In the genomic region with DNA sequence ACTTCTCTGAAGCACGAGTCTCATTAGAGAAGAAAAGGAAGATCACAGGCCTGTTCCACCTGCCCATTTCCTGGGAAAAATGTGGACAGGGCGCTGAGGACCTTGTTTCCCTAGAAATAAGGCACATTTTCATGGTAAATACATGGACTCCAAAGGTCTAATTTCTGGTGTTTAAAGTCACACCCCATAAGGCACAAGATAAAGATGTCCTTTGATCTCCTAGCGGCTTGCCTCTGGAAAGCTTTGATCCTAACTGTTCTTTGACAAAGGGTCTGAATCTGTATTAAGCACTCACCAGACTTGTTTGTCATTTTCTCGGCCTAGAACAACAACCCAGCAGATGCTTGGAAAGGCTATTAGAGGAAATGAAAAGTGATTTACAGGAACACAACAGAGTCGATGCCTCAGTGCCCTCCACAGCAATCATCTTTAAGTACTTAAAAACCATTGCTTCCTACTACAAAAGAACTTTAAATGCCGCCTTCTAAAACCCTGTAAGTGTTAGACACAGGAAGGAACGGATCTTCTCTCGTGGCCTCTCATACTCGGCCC, we compare ENCODE assay signal across 20 mouse cellular contexts.
DNase-seq lines count a peak whose midpoint lies in the region; ATAC-seq and TF ChIP-seq lines count a peak whose summit lies in the region.
"Had no signal": no experiment of that assay in that cellular context is flagged by ENCODE, and none has a peak within 500 bp of the region (broad histone marks: within the 10 kb centered on the region; RNA-seq: fewer than 3 reads in every experiment).

No protein-coding gene starts in this region.

- no peak overlapping the region for H3K4me3 ChIP-seq in lung, embryonic 14.5 days (ENCODE audit: low read depth, low read length)
- H3K4me3 ChIP-seq in lung, adult 2 months (replicated peaks; ENCODE audit: extremely low read depth, low read depth, low read length) = no peak overlapping the region
- no peak overlapping the region for H3K4me3 ChIP-seq in intestine, embryonic 15.5 days (replicated peaks)
- H3K4me3 ChIP-seq in midbrain, embryonic 10.5 days = no peak overlapping the region
- H3K4me3 ChIP-seq: embryonic facial prominence, embryonic 15.5 days; forebrain, embryonic 15.5 days; hindbrain, embryonic 13.5 days; limb, embryonic 15.5 days; liver, embryonic 15.5 days; midbrain, embryonic 12.5 days had no signal

- ATAC-seq in lung, embryonic 14.5 days (ENCODE audit: insufficient read depth) = no peak
- ATAC-seq in intestine, embryonic 15.5 days = peak; percentile 39
- ATAC-seq: forebrain, embryonic 15.5 days had no signal

- H3K9ac ChIP-seq in lung, embryonic 14.5 days = no peak overlapping the region
- H3K9ac ChIP-seq in intestine, embryonic 15.5 days = no peak overlapping the region
- H3K9ac ChIP-seq: embryonic facial prominence, embryonic 15.5 days; forebrain, embryonic 15.5 days; hindbrain, embryonic 13.5 days; limb, embryonic 15.5 days; liver, embryonic 15.5 days; midbrain, embryonic 12.5 days had no signal

- H3K27ac ChIP-seq in lung, embryonic 14.5 days (ENCODE audit: low read depth) = peak overlapping the region; percentile 36; the same call in 1 of the 2 replicates
- H3K27ac ChIP-seq in intestine, embryonic 15.5 days = no peak overlapping the region
- no peak overlapping the region for H3K27ac ChIP-seq in midbrain, embryonic 10.5 days (replicated peaks)
- H3K27ac ChIP-seq: embryonic facial prominence, embryonic 15.5 days; forebrain, embryonic 15.5 days; hindbrain, embryonic 13.5 days; limb, embryonic 15.5 days; liver, embryonic 15.5 days; midbrain, embryonic 12.5 days had no signal

- intact Hi-C loops in left cerebral cortex, postnatal 14 days (cut with DNase I) = no loop called here

- H3K4me2 ChIP-seq in lung, embryonic 14.5 days = no peak overlapping the region
- no peak overlapping the region for H3K4me2 ChIP-seq in intestine, embryonic 15.5 days (replicated peaks)
- H3K4me2 ChIP-seq: embryonic facial prominence, embryonic 15.5 days; forebrain, embryonic 15.5 days; hindbrain, embryonic 13.5 days; limb, embryonic 15.5 days; liver, embryonic 15.5 days; midbrain, embryonic 12.5 days had no signal

- no peak for TF ChIP-seq POLR2A in lung, adult 2 months (IDR thresholded peaks at IDR 0.05; ENCODE audit: borderline replicate concordance, extremely low read depth, low read depth, low read length)
- TF ChIP-seq POLR2A in brain, embryonic 14.5 days (IDR thresholded peaks at IDR 0.05; ENCODE audit: borderline replicate concordance, extremely low read depth, insufficient read depth, insufficient read length, poor library complexity, severe bottlenecking) = no peak

- peaks cover 25% of the 10 kb centered on the region for H3K4me1 ChIP-seq in lung, embryonic 14.5 days (ENCODE audit: insufficient read depth)
- H3K4me1 ChIP-seq in lung, adult 2 months (ENCODE audit: control insufficient read depth, insufficient read depth, low read length) = peaks cover 11% of the 10 kb centered on the region
- H3K4me1 ChIP-seq in intestine, embryonic 15.5 days (replicated peaks) = peaks cover 4% of the 10 kb centered on the region; the same call in 1 of the 2 replicates
- peaks cover 10% of the 10 kb centered on the region for H3K4me1 ChIP-seq in midbrain, embryonic 10.5 days
- H3K4me1 ChIP-seq: liver, embryonic 15.5 days had no signal

- H3K9me3 ChIP-seq in lung, embryonic 14.5 days (ENCODE audit: low read depth, low read length) = no peaks in the 10 kb centered on the region
- no peaks in the 10 kb centered on the region for H3K9me3 ChIP-seq in intestine, embryonic 15.5 days
- H3K9me3 ChIP-seq in midbrain, embryonic 10.5 days (replicated peaks) = no peaks in the 10 kb centered on the region
- H3K9me3 ChIP-seq: embryonic facial prominence, embryonic 15.5 days; forebrain, embryonic 15.5 days; hindbrain, embryonic 13.5 days; limb, embryonic 15.5 days; liver, embryonic 15.5 days; midbrain, embryonic 12.5 days had no signal

- no peaks in the 10 kb centered on the region for H3K36me3 ChIP-seq in lung, embryonic 14.5 days (ENCODE audit: insufficient read depth)
- no peaks in the 10 kb centered on the region for H3K36me3 ChIP-seq in intestine, embryonic 15.5 days
- H3K36me3 ChIP-seq in midbrain, embryonic 10.5 days = no peaks in the 10 kb centered on the region
- H3K36me3 ChIP-seq: embryonic facial prominence, embryonic 15.5 days; forebrain, embryonic 15.5 days; hindbrain, embryonic 13.5 days; limb, embryonic 15.5 days; liver, embryonic 15.5 days; midbrain, embryonic 12.5 days had no signal

- no peak for TF ChIP-seq CTCF in lung, embryonic 14.5 days (IDR thresholded peaks at IDR 0.05; ENCODE audit: low read depth)
- no peak for TF ChIP-seq CTCF in lung, adult 2 months (IDR thresholded peaks at IDR 0.05; ENCODE audit: insufficient read depth, low read length)
- no peak for TF ChIP-seq CTCF in brain, embryonic 14.5 days (IDR thresholded peaks at IDR 0.05; ENCODE audit: borderline replicate concordance, extremely low read depth, insufficient read depth, insufficient read length)

- WGBS in lung, embryonic 14.5 days = 37% methylated on average over 9 of the region's 9 CpGs
- WGBS in lung, adult 2 months = 54% methylated on average over 9 of the region's 9 CpGs
- 51% methylated on average over 9 of the region's 9 CpGs for WGBS in intestine, embryonic 15.5 days
- 38% methylated on average over 9 of the region's 9 CpGs for WGBS in midbrain, embryonic 10.5 days

- DNase-seq in lung, embryonic 14.5 days = peak; percentile 56
- no peak for DNase-seq in lung, adult 2 months
- DNase-seq in brain, embryonic 14.5 days (ENCODE audit: low read depth) = peak; percentile 23
- DNase-seq in right cerebral cortex, postnatal 4 days = no peak
- no peak for DNase-seq in midbrain, embryonic 10.5 days (ENCODE audit: low spot score)
- no peak for DNase-seq in left cerebral cortex, postnatal 14 days (ENCODE audit: low spot score in 2 of 2)
- DNase-seq: adrenal gland, postnatal 14 days; cerebellum, adult 8-10 months; gastrocnemius, postnatal 10 days; kidney, adult 18-20 months; kidney, postnatal 36 days; right cerebral cortex, postnatal 14 days; thymus, postnatal 25 days had no signal

- no peaks in the 10 kb centered on the region for H3K27me3 ChIP-seq in lung, embryonic 14.5 days (ENCODE audit: insufficient read depth, low read length)
- no peaks in the 10 kb centered on the region for H3K27me3 ChIP-seq in intestine, embryonic 15.5 days (replicated peaks)
- H3K27me3 ChIP-seq in midbrain, embryonic 10.5 days (ENCODE audit: low read depth, poor library complexity, severe bottlenecking) = no peaks in the 10 kb centered on the region
- H3K27me3 ChIP-seq: embryonic facial prominence, embryonic 15.5 days; forebrain, embryonic 15.5 days; hindbrain, embryonic 13.5 days; limb, embryonic 15.5 days; liver, embryonic 15.5 days; midbrain, embryonic 12.5 days had no signal

Comparison
In these comparisons a context has a peak if more than half of its experiments do, and no peak if none do; other contexts are left out.
1. DNase-seq: peak in lung, embryonic 14.5 days (single experiment) and brain, embryonic 14.5 days (single experiment); none in lung, adult 2 months (single experiment), right cerebral cortex, postnatal 4 days (single experiment), midbrain, embryonic 10.5 days (single experiment) and left cerebral cortex, postnatal 14 days (0 of 2).